In genomic region chr13:101572246-101572645, GRCm38 (mm10) we compare ENCODE assay signal across 28 mouse cellular contexts.
DNase-seq lines count a peak whose midpoint lies in the region; ATAC-seq and TF ChIP-seq lines count a peak whose summit lies in the region.
"Had no signal": no experiment of that assay in that cellular context is flagged by ENCODE, and none has a peak within 500 bp of the region (broad histone marks: within the 10 kb centered on the region; RNA-seq: fewer than 3 reads in every experiment).

No protein-coding gene starts in this region.

- no peak overlapping the region for H3K4me3 ChIP-seq in liver, adult 2 months (ENCODE audit: insufficient read depth, low read depth, low read length)
- H3K4me3 ChIP-seq in liver, embryonic 15.5 days (replicated peaks): no peak overlapping the region
- H3K4me3 ChIP-seq in left cerebral cortex, adult 2 months: no peak overlapping the region
- H3K4me3 ChIP-seq: forebrain, embryonic 15.5 days; hindbrain, embryonic 13.5 days; limb, embryonic 13.5 days; midbrain, embryonic 10.5 days; midbrain, embryonic 15.5 days; stomach, embryonic 15.5 days had no signal

- H3K9me3 ChIP-seq in liver, embryonic 15.5 days (replicated peaks): no peaks in the 10 kb centered on the region
- H3K9me3 ChIP-seq: forebrain, embryonic 15.5 days; hindbrain, embryonic 13.5 days; limb, embryonic 13.5 days; midbrain, embryonic 10.5 days; midbrain, embryonic 15.5 days; stomach, embryonic 15.5 days had no signal

- no peaks in the 10 kb centered on the region for H3K4me1 ChIP-seq in liver, adult 2 months (ENCODE audit: control insufficient read depth, insufficient read depth, low read length)
- H3K4me1 ChIP-seq in liver, embryonic 15.5 days (replicated peaks): peaks cover 57% of the 10 kb centered on the region
- H3K4me1 ChIP-seq: midbrain, embryonic 15.5 days; stomach, embryonic 15.5 days had no signal

- H3K4me2 ChIP-seq in liver, embryonic 15.5 days: peak overlapping the region; percentile 43
- H3K4me2 ChIP-seq: forebrain, embryonic 15.5 days; heart, embryonic 11.5 days; hindbrain, embryonic 13.5 days; limb, embryonic 13.5 days; lung, embryonic 14.5 days; midbrain, embryonic 15.5 days; stomach, embryonic 15.5 days had no signal

- no peak for TF ChIP-seq CTCF in liver, adult 2 months (IDR thresholded peaks at IDR 0.05; ENCODE audit: low read depth, low read length)
- no peak for TF ChIP-seq CTCF in left cerebral cortex, adult 2 months (IDR thresholded peaks at IDR 0.05)

- no peak for TF ChIP-seq POLR2A in liver, adult 2 months (IDR thresholded peaks at IDR 0.05; ENCODE audit: extremely low read depth, insufficient read depth, low read length)

- no peaks in the 10 kb centered on the region for H3K79me2 ChIP-seq in liver, adult 2 months (ENCODE audit: control insufficient read depth, insufficient read depth, low read length)

- no peaks in the 10 kb centered on the region for H3K27me3 ChIP-seq in liver, adult 2 months (ENCODE audit: control insufficient read depth, insufficient read depth, low read length)
- no peaks in the 10 kb centered on the region for H3K27me3 ChIP-seq in liver, embryonic 15.5 days
- H3K27me3 ChIP-seq: forebrain, embryonic 15.5 days; hindbrain, embryonic 13.5 days; limb, embryonic 13.5 days; midbrain, embryonic 15.5 days; stomach, embryonic 15.5 days had no signal

- H3K9ac ChIP-seq in liver, adult 2 months (ENCODE audit: low read depth, low read length): no peak overlapping the region
- 0 out of 2 replicates have a peak overlapping the region, but pooled peaks have one; percentile 22 for H3K9ac ChIP-seq in liver, embryonic 15.5 days
- H3K9ac ChIP-seq: forebrain, embryonic 15.5 days; hindbrain, embryonic 13.5 days; limb, embryonic 13.5 days; lung, embryonic 14.5 days; midbrain, embryonic 15.5 days; stomach, embryonic 15.5 days had no signal

- no peak overlapping the region for H3K27ac ChIP-seq in liver, adult 2 months (replicated peaks; ENCODE audit: insufficient read depth, low read depth, low read length)
- H3K27ac ChIP-seq in liver, embryonic 15.5 days (replicated peaks): peak overlapping the region; percentile 92
- H3K27ac ChIP-seq in left cerebral cortex, adult 2 months: no peak overlapping the region
- H3K27ac ChIP-seq: forebrain, embryonic 15.5 days; hindbrain, embryonic 13.5 days; limb, embryonic 13.5 days; midbrain, embryonic 10.5 days; midbrain, embryonic 15.5 days; stomach, embryonic 15.5 days had no signal

- 76% methylated on average over 9 of the region's 9 CpGs for WGBS in liver, adult 2 months
- WGBS in liver, embryonic 15.5 days (ENCODE audit: insufficient replicate concordance): 87% methylated on average over 9 of the region's 9 CpGs

- intact Hi-C loops in left cerebral cortex, adult 2 months (cut with DNase I): no loop called here

- no peak for ATAC-seq in liver, embryonic 15.5 days (ENCODE audit: insufficient read depth)
- ATAC-seq: CD4-positive, CD25-positive, alpha-beta regulatory T cell, adult 4 months; forebrain, embryonic 15.5 days; intestine, embryonic 16.5 days; midbrain, embryonic 15.5 days had no signal

- peak; percentile 33 for DNase-seq in liver, adult 2 months (ENCODE audit: extremely low read depth, low read depth, low spot score)
- DNase-seq in liver: no peak
- peak; percentile 61 to 76 for DNase-seq in adrenal gland, postnatal 36 days
- DNase-seq in embryo, embryonic 9.5 days (ENCODE audit: extremely low spot score): no peak
- no peak for DNase-seq in left cerebral cortex, adult 11 months (ENCODE audit: low spot score)
- DNase-seq in left cerebral cortex, adult 2 months (ENCODE audit: extremely low spot score in 1 of 2, low spot score in 2 of 2): no peak
- DNase-seq: cerebellum, adult 8-10 months; cerebellum, postnatal 25 days; gastrocnemius, postnatal 25 days; heart, adult 11 months; heart, postnatal 4 days; kidney, adult 8-10 months; kidney, postnatal 10 days; layer of hippocampus, adult 9-11 months; lung, embryonic 14.5 days; lung, postnatal 14 days; right cerebral cortex, postnatal 25 days; thymus, postnatal 14 days had no signal

- H3K36me3 ChIP-seq in liver, adult 2 months (ENCODE audit: control insufficient read depth, insufficient read depth, low read length): no peaks in the 10 kb centered on the region
- no peaks in the 10 kb centered on the region for H3K36me3 ChIP-seq in liver, embryonic 15.5 days (replicated peaks)
- H3K36me3 ChIP-seq: forebrain, embryonic 15.5 days; hindbrain, embryonic 13.5 days; limb, embryonic 13.5 days; midbrain, embryonic 10.5 days; midbrain, embryonic 15.5 days; stomach, embryonic 15.5 days had no signal

Comparison
In these comparisons a context has a peak if more than half of its experiments do, and no peak if none do; other contexts are left out.
1. DNase-seq: peak in liver, adult 2 months (single experiment) and adrenal gland, postnatal 36 days (2 of 2); none in liver (single experiment), embryo, embryonic 9.5 days (single experiment), left cerebral cortex, adult 11 months (single experiment) and left cerebral cortex, adult 2 months (0 of 2).